Mouse (Mus musculus): ENCODE measurements around the gene Pbxip1. TPM values are rescaled to one million over a fixed set of nuclear protein-coding genes. Genes with fewer than 3 reads are reported as not detected.
A peak's percentile ranks its signal among the peaks of the same experiment; 100 is the strongest.

The Pbxip1 gene
- total and polyA plus RNA-seq, 2 experiments from 2014 or later, result 21.6 to 27.8 TPM

- peaks cover 27% of the 10 kb centered on the region for H3K4me1 ChIP-seq (ENCODE audit: insufficient read depth)
- no peak overlapping the region for H3K4me3 ChIP-seq (ENCODE audit: low read depth, low read length)
- WGBS, result 6% methylated on average over 10 of the region's 10 CpGs
- DNase-seq, result no peak
- H3K27ac ChIP-seq (ENCODE audit: low read depth, low read length), result no peak overlapping the region
- H3K9ac ChIP-seq, result no peak overlapping the region
- no peaks in the 10 kb centered on the region for H3K9me3 ChIP-seq (ENCODE audit: low read length)
- H3K4me2 ChIP-seq (ENCODE audit: low read depth), result peak overlapping the region; percentile 96
- no peak for TF ChIP-seq CTCF (IDR thresholded peaks at IDR 0.05; ENCODE audit: low read depth)
- no peak for ATAC-seq
- H3K36me3 ChIP-seq (ENCODE audit: insufficient read depth), result no peaks in the 10 kb centered on the region
- peaks cover 8% of the 10 kb centered on the region; the same call in 1 of the 2 replicates for H3K27me3 ChIP-seq (ENCODE audit: insufficient read depth, low read length)
These were observed 41.1 kb upstream of the Pbxip1 start for GRCm38 (mm10) chr3:89395419-89395805.

GRCm38 (mm10) chr3:89395806-89396653 lies 40.5 kb upstream of the Pbxip1 start:
- DNase-seq (peak; percentile 78), ATAC-seq (no peak)
- no peaks in the 10 kb centered on the region for H3K36me3 ChIP-seq (ENCODE audit: insufficient read depth)
- TF ChIP-seq CTCF (IDR thresholded peaks at IDR 0.05; ENCODE audit: low read depth), result peak; percentile 90
- H3K4me1 ChIP-seq (ENCODE audit: insufficient read depth), result peaks cover 25% of the 10 kb centered on the region
- H3K9me3 ChIP-seq (ENCODE audit: low read length), result no peaks in the 10 kb centered on the region
- peak overlapping the region; percentile 96 for H3K4me2 ChIP-seq (ENCODE audit: low read depth)
- WGBS, result 3% methylated on average over 43 of the region's 44 CpGs
- H3K9ac ChIP-seq, result no peak overlapping the region
- H3K4me3 ChIP-seq (ENCODE audit: low read depth, low read length), result peak overlapping the region; percentile 31
- H3K27ac ChIP-seq (ENCODE audit: low read depth, low read length), result no peak overlapping the region
- H3K27me3 ChIP-seq (ENCODE audit: insufficient read depth, low read length), result peaks cover 8% of the 10 kb centered on the region; the same call in 1 of the 2 replicates

GRCm38 (mm10) chr3:89396654-89397005 lies 39.9 kb upstream of the Pbxip1 start:
- Histone ChIP-seq H3K27me3 (ENCODE audit: insufficient read depth, low read length) (peaks cover 8% of the 10 kb centered on the region; the same call in 1 of the 2 replicates), H3K9me3 (ENCODE audit: low read length) (no peaks in the 10 kb centered on the region), H3K27ac (ENCODE audit: low read depth, low read length) (no peak overlapping the region), H3K4me3 (ENCODE audit: low read depth, low read length) (peak overlapping the region; percentile 31), H3K4me2 (ENCODE audit: low read depth) (peak overlapping the region; percentile 96), H3K9ac (no peak overlapping the region), H3K36me3 (ENCODE audit: insufficient read depth) (peaks cover 5% of the 10 kb centered on the region; the same call in 1 of the 2 replicates), H3K4me1 (ENCODE audit: insufficient read depth) (peaks cover 19% of the 10 kb centered on the region)
- DNase-seq, result no peak
- TF ChIP-seq CTCF (IDR thresholded peaks at IDR 0.05; ENCODE audit: low read depth), result no peak
- ATAC-seq, result no peak
- WGBS, result 5% methylated on average over 4 of the region's 4 CpGs

- no peak overlapping the region for H3K9ac ChIP-seq
- no peak for DNase-seq
- ATAC-seq, result no peak
- no peak for TF ChIP-seq CTCF (IDR thresholded peaks at IDR 0.05; ENCODE audit: low read depth)
- H3K4me3 ChIP-seq (ENCODE audit: low read depth, low read length), result no peak overlapping the region
- no peaks in the 10 kb centered on the region for H3K4me1 ChIP-seq (ENCODE audit: insufficient read depth)
- H3K36me3 ChIP-seq (ENCODE audit: insufficient read depth), result peaks cover 42% of the 10 kb centered on the region
- WGBS, result 91% methylated on average over 7 of the region's 7 CpGs
- no peak overlapping the region for H3K27ac ChIP-seq (ENCODE audit: low read depth, low read length)
- no peak overlapping the region for H3K4me2 ChIP-seq (ENCODE audit: low read depth)
- H3K9me3 ChIP-seq (ENCODE audit: low read length), result no peaks in the 10 kb centered on the region
- H3K27me3 ChIP-seq (ENCODE audit: insufficient read depth, low read length), result no peaks in the 10 kb centered on the region
These were observed 35.2 kb upstream of the Pbxip1 start for GRCm38 (mm10) chr3:89401329-89401728.

- H3K4me1 ChIP-seq (ENCODE audit: insufficient read depth), result no peaks in the 10 kb centered on the region
- peaks cover 46% of the 10 kb centered on the region for H3K36me3 ChIP-seq (ENCODE audit: insufficient read depth)
- H3K9me3 ChIP-seq (ENCODE audit: low read length), result no peaks in the 10 kb centered on the region
- no peak within 1 kb of the TSS for H3K27ac ChIP-seq (ENCODE audit: low read depth, low read length)
- H3K27me3 ChIP-seq (ENCODE audit: insufficient read depth, low read length), result no peaks in the 10 kb centered on the region
- H3K4me2 ChIP-seq (ENCODE audit: low read depth), result no peak within 1 kb of the TSS
- TF ChIP-seq CTCF (IDR thresholded peaks at IDR 0.05; ENCODE audit: low read depth), result no peak
- no peak for ATAC-seq
- no peak within 1 kb of the TSS for H3K9ac ChIP-seq
- 85% methylated on average over 5 of the region's 5 CpGs for WGBS
- no peak within 1 kb of the TSS for H3K4me3 ChIP-seq (ENCODE audit: low read depth, low read length)
- DNase-seq, result no peak
These were observed 33.8 kb upstream of the Pbxip1 start, which contains the start of gene Lenep for GRCm38 (mm10) chr3:89402693-89403092. Gene Lenep, minus strand, starts transcription at chr3:89402793.

GRCm38 (mm10) chr3:89406887-89407286 lies 29.6 kb upstream of the Pbxip1 start:
- TF ChIP-seq CTCF (IDR thresholded peaks at IDR 0.05; ENCODE audit: low read depth), result no peak
- no peak for ATAC-seq
- 89% methylated on average over 6 of the region's 6 CpGs for WGBS

GRCm38 (mm10) chr3:89408448-89408847 lies 28.1 kb upstream of the Pbxip1 start:
- Histone ChIP-seq H3K9ac (no peak overlapping the region), H3K4me1 (ENCODE audit: insufficient read depth) (peaks cover 4% of the 10 kb centered on the region; the same call in 1 of the 2 replicates), H3K36me3 (ENCODE audit: insufficient read depth) (peaks cover 29% of the 10 kb centered on the region; the same call in 1 of the 2 replicates), H3K9me3 (ENCODE audit: low read length) (no peaks in the 10 kb centered on the region), H3K27ac (ENCODE audit: low read depth, low read length) (no peak overlapping the region), H3K4me3 (ENCODE audit: low read depth, low read length) (no peak overlapping the region), H3K27me3 (ENCODE audit: insufficient read depth, low read length) (no peaks in the 10 kb centered on the region), H3K4me2 (ENCODE audit: low read depth) (no peak overlapping the region)
- WGBS, result 69% methylated on average over 16 of the region's 16 CpGs
- DNase-seq (no peak), ATAC-seq (no peak)
- TF ChIP-seq CTCF (IDR thresholded peaks at IDR 0.05; ENCODE audit: low read depth), result no peak

More at GRCm38 (mm10) chr3:89406887-89407286, 29.6 kb upstream of the Pbxip1 start:
- no peak overlapping the region for H3K4me3 ChIP-seq (ENCODE audit: low read depth, low read length)
- H3K4me2 ChIP-seq (ENCODE audit: low read depth), result no peak overlapping the region
- H3K27ac ChIP-seq (ENCODE audit: low read depth, low read length), result no peak overlapping the region
- DNase-seq, result no peak
- no peak overlapping the region for H3K9ac ChIP-seq
- H3K9me3 ChIP-seq (ENCODE audit: low read length), result no peaks in the 10 kb centered on the region
- peaks cover 4% of the 10 kb centered on the region; the same call in 1 of the 2 replicates for H3K4me1 ChIP-seq (ENCODE audit: insufficient read depth)
- H3K36me3 ChIP-seq (ENCODE audit: insufficient read depth), result peaks cover 44% of the 10 kb centered on the region
- no peaks in the 10 kb centered on the region for H3K27me3 ChIP-seq (ENCODE audit: insufficient read depth, low read length)
